Mouse (Mus musculus) gastrocnemius, postnatal 36 days (tissue): Measurements from ENCODE around the gene Magix. TPM values are rescaled to one million over a fixed set of nuclear protein-coding genes. Genes with fewer than 3 reads are reported as not detected.

Source experiments
- DNase-seq, 2 experiments: peaks; one replicate each; pipeline ENCODE4 v3.0.0; 2022
- intact Hi-C: fragments of 180-260 bp; cut with DNase I; formaldehyde crosslinking; loops from one replicate; pipeline ENCODE4 v1.15.1; 2025
- total RNA-seq, 2 experiments: library from RNA; stranded (reverse); gene quantifications; 2 replicates each; pipeline ENCODE4 v1.2.3; 2021

The Magix gene
- total RNA-seq, 2 experiments from 2014 or later, result 18.8 to 20.6 TPM

GRCm38 (mm10) chrX:7638401-7639091, 42.5 kb downstream of the Magix start, which contains the start of gene Syp:
Syp (plus strand) TSS chrX:7638471.
- intact Hi-C loops, result loop anchor here (10.0 kb wide), 1 partner anchor 164 kb away; no protein-coding TSS in a partner anchor
- DNase-seq, result peak; percentile 21 to 43

- DNase-seq, result no peak
- intact Hi-C loops, result loop anchor here (10.0 kb wide), 1 partner anchor 160 kb away; no protein-coding TSS in a partner anchor
Measured at GRCm38 (mm10) chrX:7635101-7635500, 46.0 kb downstream of the Magix start.

- no peak for DNase-seq
- intact Hi-C loops, result loop anchor here (10.0 kb wide), 1 partner anchor 158 kb away; no protein-coding TSS in a partner anchor
Measured at GRCm38 (mm10) chrX:7632560-7632959, 48.5 kb downstream of the Magix start.

Other genes with a start within 250 kb of the Magix start
- under 1 TPM in 1 of 2 experiments, not detected in 1; 0.18 TPM for gene Foxp3, start 107.6 kb downstream of the Magix start, total RNA-seq
- 1 to 10 TPM; 2.0 TPM for gene Ppp1r3f, start 107.0 kb downstream of the Magix start, total RNA-seq
- 10 to 100 TPM in 1 of 2 experiments, 1 to 10 TPM in 1; 9.8 to 11.5 TPM for gene Ccdc22, start 75.7 kb downstream of the Magix start, total RNA-seq
- not detected for gene Cacna1f, start 74.2 kb downstream of the Magix start, total RNA-seq
- 1 to 10 TPM; 1.1 TPM for gene Syp, start 42.8 kb downstream of the Magix start, total RNA-seq
- 10 to 100 TPM; 23.1 to 24.9 TPM for gene Prickle3, start 24.0 kb downstream of the Magix start, total RNA-seq
- 10 to 100 TPM; 28.0 to 43.2 TPM for gene Plp2, start 9.9 kb downstream of the Magix start, total RNA-seq
- gene Gpkow, start 15.9 kb upstream of the Magix start, total RNA-seq, result 10 to 100 TPM; 11.2 to 12.9 TPM
- 10 to 100 TPM; 27.2 to 32.0 TPM for gene Wdr45, start 33.1 kb upstream of the Magix start, total RNA-seq
- gene Gm45208, start 41.0 kb upstream of the Magix start, total RNA-seq, result not detected
- 1 to 10 TPM; 3.8 to 4.9 TPM for gene Praf2, start 47.2 kb upstream of the Magix start, total RNA-seq
- 1 to 10 TPM in 1 of 2 experiments, under 1 TPM in 1; 0.81 to 1.2 TPM for gene Ccdc120, start 69.7 kb upstream of the Magix start, total RNA-seq
- gene Tfe3, start 81.3 kb upstream of the Magix start, total RNA-seq, result 1 to 10 TPM; 8.0 to 8.1 TPM
- gene Gripap1, start 108.5 kb upstream of the Magix start, total RNA-seq, result 10 to 100 TPM; 17.3 to 19.2 TPM
- under 1 TPM; 0.15 to 0.20 TPM for gene Kcnd1, start 141.0 kb upstream of the Magix start, total RNA-seq
- gene Otud5, start 160.1 kb upstream of the Magix start, total RNA-seq, result 10 to 100 TPM; 14.6 to 16.6 TPM
- 1 to 10 TPM in 1 of 2 experiments, under 1 TPM in 1; 0.99 to 1.8 TPM for gene Pim2, start 197.0 kb upstream of the Magix start, total RNA-seq
- gene Slc35a2, start 202.8 kb upstream of the Magix start, total RNA-seq, result 1 to 10 TPM; 8.4 to 8.8 TPM
- gene Pqbp1, start 218.0 kb upstream of the Magix start, total RNA-seq, result 10 to 100 TPM; 21.2 to 22.0 TPM
- gene Timm17b, start 218.1 kb upstream of the Magix start, total RNA-seq, result 10 to 100 TPM; 35.3 to 39.1 TPM
- gene Gm10491, start 226.6 kb upstream of the Magix start, total RNA-seq, result not detected
- not detected for gene Gm10490, start 228.3 kb upstream of the Magix start, total RNA-seq
- not detected for gene Pcsk1n, start 238.6 kb upstream of the Magix start, total RNA-seq
- not detected for gene Eras, start 247.4 kb upstream of the Magix start, total RNA-seq